Mouse (Mus musculus): ENCODE measurements around the gene Srp54b.
"Not testable (repeated sequence)": the region's sequence is repeated elsewhere in the genome, so short reads cannot be mapped to it uniquely, and the experiment has no call there.

The Srp54b gene

GRCm38 (mm10) chr12:55154559-55155448 is at the start of gene Srp54b:
TSS of gene Srp54b (plus strand) at chr12:55155104.
- not testable (repeated sequence) for DNase-seq

DNA sequence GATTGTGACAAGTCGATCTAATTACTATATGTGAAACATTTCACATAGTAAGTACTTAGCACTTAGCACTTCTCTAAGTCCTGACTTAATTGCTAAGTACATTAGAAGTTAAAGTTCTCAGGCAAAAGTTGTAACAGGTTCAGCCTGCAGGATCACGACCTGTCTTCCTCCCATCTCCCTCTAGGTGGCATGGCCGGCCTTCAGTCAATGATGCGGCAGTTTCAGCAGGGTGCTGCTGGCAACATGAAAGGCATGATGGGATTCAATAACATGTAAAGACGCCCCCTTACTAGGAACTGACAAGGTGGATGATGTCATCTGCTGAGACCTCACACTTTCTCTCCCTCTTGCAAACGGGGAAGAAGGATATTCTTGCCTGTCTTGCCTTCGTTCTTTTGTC is 42.3 kb upstream of the Srp54b start:
- DNase-seq = not testable (repeated sequence)

GRCm38 (mm10) chr12:55124242-55124641 is 30.7 kb upstream of the Srp54b start, which contains the start of gene Fam177a:
TSS of gene Fam177a (plus strand) at chr12:55124469.
- DNase-seq = not testable (repeated sequence)

DNA sequence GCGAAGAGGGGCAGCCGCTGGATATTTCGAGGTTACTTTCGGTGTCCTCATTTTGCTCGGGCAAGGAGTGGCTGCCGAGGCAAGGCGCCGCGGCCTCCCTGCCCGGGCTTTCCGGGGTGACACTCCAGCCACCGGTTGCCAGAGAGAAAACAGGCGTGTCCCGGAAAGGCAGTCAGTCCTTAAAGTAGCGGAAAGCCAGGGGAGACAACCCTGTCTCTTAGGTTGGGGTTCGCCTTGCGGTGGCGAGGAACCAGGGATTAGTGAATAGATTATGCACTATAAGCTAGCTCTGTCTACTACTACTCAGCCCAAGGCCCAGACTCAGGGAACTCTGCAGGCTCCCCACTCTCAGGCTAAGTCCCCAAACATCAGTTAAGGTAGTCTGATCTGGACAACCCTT is 30.2 kb upstream of the Srp54b start:
- not testable (repeated sequence) for DNase-seq

DNA sequence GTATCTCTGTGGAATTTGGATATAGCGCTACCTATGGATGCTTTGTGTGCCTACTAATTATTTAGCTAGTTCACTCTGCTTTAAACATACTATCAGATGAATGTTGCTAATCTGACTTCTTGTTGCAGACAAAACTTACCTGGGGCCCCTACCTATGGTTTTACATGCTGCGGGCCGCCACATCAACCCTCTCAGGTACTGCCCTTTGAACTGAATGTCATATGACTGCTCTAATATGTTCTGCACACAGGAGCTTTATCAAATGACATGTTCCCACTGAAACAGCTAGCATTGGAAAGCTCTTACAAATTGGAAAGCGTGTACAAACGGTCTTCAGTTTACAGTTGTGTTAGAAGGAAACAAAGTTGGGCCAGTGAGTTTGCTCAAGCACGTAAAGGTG is 19.4 kb upstream of the Srp54b start:
- not testable (repeated sequence) for DNase-seq

DNA sequence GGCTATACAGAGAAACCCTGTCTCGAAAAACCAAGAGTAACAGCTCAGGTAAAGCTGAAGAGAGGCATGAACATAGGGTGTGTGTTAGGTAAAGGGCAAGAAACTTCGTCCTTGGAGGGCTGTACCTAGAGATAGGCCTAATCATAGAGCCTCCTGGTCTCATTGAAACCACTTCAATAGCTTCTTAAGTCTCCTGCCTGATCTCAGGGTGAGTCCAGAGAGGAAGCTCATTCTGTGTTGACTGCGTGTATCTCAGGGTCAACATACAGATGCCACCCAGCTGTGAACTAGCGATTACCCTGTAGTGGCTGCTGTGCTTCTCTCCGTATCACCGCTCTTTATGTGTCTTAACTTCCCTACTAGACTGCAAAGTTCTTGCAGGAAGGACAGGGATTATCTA is 17.0 kb upstream of the Srp54b start:
- not testable (repeated sequence) for DNase-seq

- DNase-seq = not testable (repeated sequence)
Observed at GRCm38 (mm10) chr12:55155449-55155783, 512 bp downstream of the Srp54b start.

DNA sequence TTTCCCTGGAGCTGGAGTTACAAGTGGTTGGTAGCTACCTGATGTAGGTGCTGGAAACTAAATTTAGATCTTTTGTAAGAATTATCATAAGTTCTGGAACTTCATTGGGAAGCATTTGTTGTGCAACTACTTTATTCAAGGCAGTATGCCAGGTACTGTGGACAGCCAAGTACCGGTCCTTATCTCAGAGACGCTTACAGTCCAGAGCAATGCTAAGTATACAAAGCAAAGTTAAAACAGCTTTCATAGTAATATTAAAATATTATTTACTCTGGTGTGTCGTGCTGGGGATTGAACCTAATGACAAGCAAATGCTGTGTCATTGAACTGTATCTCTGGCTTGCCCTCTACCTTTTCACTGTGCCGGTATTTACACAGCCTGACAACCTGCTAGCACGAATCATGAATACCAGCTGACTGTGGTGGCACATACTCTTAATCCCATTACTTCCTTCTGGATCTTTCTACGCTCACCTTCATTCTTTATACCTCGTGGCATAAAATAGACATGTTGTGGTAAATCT is 12.2 kb downstream of the Srp54b start:
- not testable (repeated sequence) for DNase-seq

GRCm38 (mm10) chr12:55187686-55188085 is 32.8 kb downstream of the Srp54b start:
- not testable (repeated sequence) for DNase-seq

DNA sequence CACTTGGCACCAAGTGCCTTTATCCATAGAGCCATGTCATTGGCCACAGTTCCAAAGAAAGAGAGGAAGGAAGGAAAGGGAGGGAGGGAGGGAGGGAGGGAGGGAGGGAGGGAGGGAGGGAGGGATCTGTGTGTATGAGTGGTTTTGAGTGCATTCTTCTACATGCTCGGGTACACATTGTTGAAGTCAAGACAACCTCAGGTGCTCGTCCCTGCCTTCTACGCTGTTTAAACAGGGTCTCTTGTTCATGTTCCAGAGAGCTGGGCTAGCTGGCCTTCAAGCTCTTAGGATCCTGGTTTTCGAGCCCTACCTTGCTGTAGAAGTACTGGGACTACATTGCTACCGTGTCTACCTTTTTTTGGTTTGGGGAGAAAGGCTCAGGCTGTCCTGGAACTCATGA is 34.2 kb downstream of the Srp54b start:
- not testable (repeated sequence) for DNase-seq

DNA sequence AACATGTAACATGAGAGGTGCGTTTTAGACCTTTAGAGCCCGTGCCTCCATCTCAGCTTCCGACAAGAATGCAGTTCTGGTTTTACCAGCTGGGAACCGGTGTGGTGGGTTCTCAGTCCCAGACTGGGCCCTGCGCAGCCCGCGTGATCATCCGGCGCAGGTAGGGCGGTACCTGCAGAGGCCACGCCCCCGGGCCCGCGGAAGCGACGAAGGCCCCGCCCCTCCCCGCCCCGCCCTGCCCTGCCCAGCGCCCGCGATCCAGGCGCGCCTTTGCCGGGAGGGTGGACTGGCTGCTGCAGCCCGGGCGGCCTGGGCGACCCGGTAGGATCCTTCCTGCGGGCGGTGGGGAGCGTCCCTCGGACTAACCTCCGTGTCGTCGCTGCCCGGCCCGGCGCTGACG is 44.4 kb downstream of the Srp54b start, which contains the start of gene 1700047I17Rik2:
Gene 1700047I17Rik2, plus strand, starts transcription at position 287 of the 400 bp plus-strand sequence.
- not testable (repeated sequence) for DNase-seq

DNA sequence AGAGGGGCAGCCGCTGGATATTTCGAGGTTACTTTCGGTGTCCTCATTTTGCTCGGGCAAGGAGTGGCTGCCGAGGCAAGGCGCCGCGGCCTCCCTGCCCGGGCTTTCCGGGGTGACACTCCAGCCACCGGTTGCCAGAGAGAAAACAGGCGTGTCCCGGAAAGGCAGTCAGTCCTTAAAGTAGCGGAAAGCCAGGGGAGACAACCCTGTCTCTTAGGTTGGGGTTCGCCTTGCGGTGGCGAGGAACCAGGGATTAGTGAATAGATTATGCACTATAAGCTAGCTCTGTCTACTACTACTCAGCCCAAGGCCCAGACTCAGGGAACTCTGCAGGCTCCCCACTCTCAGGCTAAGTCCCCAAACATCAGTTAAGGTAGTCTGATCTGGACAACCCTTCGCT is 44.9 kb downstream of the Srp54b start:
- not testable (repeated sequence) for DNase-seq

DNA sequence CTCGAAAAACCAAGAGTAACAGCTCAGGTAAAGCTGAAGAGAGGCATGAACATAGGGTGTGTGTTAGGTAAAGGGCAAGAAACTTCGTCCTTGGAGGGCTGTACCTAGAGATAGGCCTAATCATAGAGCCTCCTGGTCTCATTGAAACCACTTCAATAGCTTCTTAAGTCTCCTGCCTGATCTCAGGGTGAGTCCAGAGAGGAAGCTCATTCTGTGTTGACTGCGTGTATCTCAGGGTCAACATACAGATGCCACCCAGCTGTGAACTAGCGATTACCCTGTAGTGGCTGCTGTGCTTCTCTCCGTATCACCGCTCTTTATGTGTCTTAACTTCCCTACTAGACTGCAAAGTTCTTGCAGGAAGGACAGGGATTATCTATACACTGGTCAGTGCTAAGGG is 58.0 kb downstream of the Srp54b start:
- not testable (repeated sequence) for DNase-seq

DNA sequence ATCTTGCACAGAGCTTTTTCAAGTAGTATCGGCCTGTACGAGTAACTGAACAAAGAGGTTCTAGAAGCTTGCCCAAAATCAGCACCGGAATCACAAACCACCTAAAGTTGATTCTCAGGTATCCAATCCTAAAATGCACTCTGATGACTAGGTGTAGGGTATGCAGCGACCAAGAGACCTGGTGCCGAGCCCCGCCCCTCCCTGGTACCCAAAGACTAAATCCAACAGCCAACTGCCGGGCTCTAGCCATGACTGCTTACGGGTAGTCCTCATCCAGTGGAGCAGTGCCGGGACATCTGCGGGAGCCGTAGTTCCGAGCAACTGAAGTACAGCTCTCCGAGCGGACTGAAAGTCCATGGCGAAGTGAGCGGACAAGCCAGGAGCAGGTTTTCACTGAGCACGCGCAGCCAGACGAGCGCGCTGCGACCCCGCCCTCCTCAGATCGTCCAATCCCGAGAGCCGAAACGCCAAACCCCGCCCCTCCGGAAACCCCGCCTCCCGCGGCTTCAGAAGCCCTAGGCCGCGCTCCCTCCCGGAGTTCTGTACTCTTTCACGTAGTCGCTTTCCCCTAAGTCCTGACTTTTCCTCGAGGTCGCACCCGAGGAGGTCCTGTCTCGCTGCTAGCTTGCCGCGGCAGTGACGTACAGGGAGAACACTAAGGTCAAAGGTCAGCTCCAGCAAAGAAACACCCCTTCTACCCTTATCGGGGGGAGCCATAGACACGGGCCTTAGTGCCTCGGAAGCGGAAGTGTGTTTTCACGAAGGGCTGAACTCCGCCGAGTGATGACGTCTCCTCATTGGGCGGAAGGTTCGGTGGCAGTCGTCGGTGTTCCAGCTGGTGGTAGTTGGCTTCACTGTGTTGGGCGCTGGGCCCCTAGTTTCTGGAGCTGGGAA is 75.0 kb downstream of the Srp54b start, which contains the start of gene Srp54c:
Gene Srp54c, plus strand, starts transcription at position 543 of the 894 bp plus-strand sequence.
- not testable (repeated sequence) for DNase-seq

- DNase-seq = not testable (repeated sequence)
Observed at GRCm38 (mm10) chr12:55230520-55230861, 75.6 kb downstream of the Srp54b start.
